Mouse (Mus musculus): ENCODE measurements around the gene Myog.
A peak's percentile ranks its signal among the peaks of the same experiment; 100 is the strongest.
"Not testable (repeated sequence)": the region's sequence is repeated elsewhere in the genome, so short reads cannot be mapped to it uniquely, and the experiment has no call there.

Myog gene

GRCm38 (mm10) chr1:134289598-134290099, at the start of gene Myog:
Gene Myog (plus strand): TSS chr1:134289989.
- DNase-seq (ENCODE audit: low spot score in 2 of 2): no peak

- no peak for DNase-seq (ENCODE audit: low spot score in 2 of 2)
Observed at GRCm38 (mm10) chr1:134240701-134241100, 49.1 kb upstream of the Myog start.

GRCm38 (mm10) chr1:134241298-134241697, 48.5 kb upstream of the Myog start:
- DNase-seq (ENCODE audit: low spot score in 2 of 2): no peak

- no peak for DNase-seq (ENCODE audit: low spot score in 2 of 2)
Observed at GRCm38 (mm10) chr1:134242286-134242685, 47.5 kb upstream of the Myog start.

GRCm38 (mm10) chr1:134243505-134243904, 46.3 kb upstream of the Myog start:
- no peak for DNase-seq (ENCODE audit: low spot score in 2 of 2)

- DNase-seq (ENCODE audit: low spot score in 2 of 2): peak; percentile 77 to 85
Observed at GRCm38 (mm10) chr1:134243948-134244914, 45.6 kb upstream of the Myog start.

- DNase-seq (ENCODE audit: low spot score in 2 of 2): no peak
Observed at GRCm38 (mm10) chr1:134245004-134245717, 44.6 kb upstream of the Myog start.

- peak in 1 of 2 experiments; percentile 64 for DNase-seq (ENCODE audit: low spot score in 2 of 2)
Observed at GRCm38 (mm10) chr1:134246590-134246989, 43.2 kb upstream of the Myog start.

- not testable (repeated sequence) for DNase-seq (ENCODE audit: low spot score in 2 of 2)
Observed at GRCm38 (mm10) chr1:134249681-134250080, 40.1 kb upstream of the Myog start.

GRCm38 (mm10) chr1:134264341-134264740, 25.4 kb upstream of the Myog start:
- no peak for DNase-seq (ENCODE audit: low spot score in 2 of 2)

- no peak for DNase-seq (ENCODE audit: low spot score in 2 of 2)
Observed at GRCm38 (mm10) chr1:134265797-134266196, 24.0 kb upstream of the Myog start.

- no peak for DNase-seq (ENCODE audit: low spot score in 2 of 2)
Observed at GRCm38 (mm10) chr1:134270026-134270425, 19.8 kb upstream of the Myog start.

- DNase-seq (ENCODE audit: low spot score in 2 of 2): no peak
Observed at GRCm38 (mm10) chr1:134272754-134273250, 17.0 kb upstream of the Myog start.

GRCm38 (mm10) chr1:134273493-134274395, 16.0 kb upstream of the Myog start:
- DNase-seq (ENCODE audit: low spot score in 2 of 2): no peak

- DNase-seq (ENCODE audit: low spot score in 2 of 2): no peak
Observed at GRCm38 (mm10) chr1:134274483-134274920, 15.3 kb upstream of the Myog start.

GRCm38 (mm10) chr1:134275616-134276464, 13.9 kb upstream of the Myog start:
- DNase-seq (ENCODE audit: low spot score in 2 of 2): no peak

- no peak for DNase-seq (ENCODE audit: low spot score in 2 of 2)
Observed at GRCm38 (mm10) chr1:134276823-134277222, 13.0 kb upstream of the Myog start.

- DNase-seq (ENCODE audit: low spot score in 2 of 2): no peak
Observed at GRCm38 (mm10) chr1:134280174-134280573, 9.6 kb upstream of the Myog start.

GRCm38 (mm10) chr1:134281563-134281962, 8.2 kb upstream of the Myog start:
- no peak for DNase-seq (ENCODE audit: low spot score in 2 of 2)

GRCm38 (mm10) chr1:134282342-134282741, 7.4 kb upstream of the Myog start:
- no peak for DNase-seq (ENCODE audit: low spot score in 2 of 2)

All from heart, adult 9 months (tissue).